Mouse (Mus musculus): ENCODE data around the gene Nop2. TPM values are rescaled to one million over a fixed set of nuclear protein-coding genes. Genes with fewer than 3 reads are reported as not detected.

Nop2 gene
- 16.6 TPM for polyA plus RNA-seq (2014; fragmentation: Illumina TruSeq; extraction: RNeasy Lipid Tissue Mini Kit (QIAGEN cat#74804); ENCODE audit: low read depth, low replicate concordance)

DNA sequence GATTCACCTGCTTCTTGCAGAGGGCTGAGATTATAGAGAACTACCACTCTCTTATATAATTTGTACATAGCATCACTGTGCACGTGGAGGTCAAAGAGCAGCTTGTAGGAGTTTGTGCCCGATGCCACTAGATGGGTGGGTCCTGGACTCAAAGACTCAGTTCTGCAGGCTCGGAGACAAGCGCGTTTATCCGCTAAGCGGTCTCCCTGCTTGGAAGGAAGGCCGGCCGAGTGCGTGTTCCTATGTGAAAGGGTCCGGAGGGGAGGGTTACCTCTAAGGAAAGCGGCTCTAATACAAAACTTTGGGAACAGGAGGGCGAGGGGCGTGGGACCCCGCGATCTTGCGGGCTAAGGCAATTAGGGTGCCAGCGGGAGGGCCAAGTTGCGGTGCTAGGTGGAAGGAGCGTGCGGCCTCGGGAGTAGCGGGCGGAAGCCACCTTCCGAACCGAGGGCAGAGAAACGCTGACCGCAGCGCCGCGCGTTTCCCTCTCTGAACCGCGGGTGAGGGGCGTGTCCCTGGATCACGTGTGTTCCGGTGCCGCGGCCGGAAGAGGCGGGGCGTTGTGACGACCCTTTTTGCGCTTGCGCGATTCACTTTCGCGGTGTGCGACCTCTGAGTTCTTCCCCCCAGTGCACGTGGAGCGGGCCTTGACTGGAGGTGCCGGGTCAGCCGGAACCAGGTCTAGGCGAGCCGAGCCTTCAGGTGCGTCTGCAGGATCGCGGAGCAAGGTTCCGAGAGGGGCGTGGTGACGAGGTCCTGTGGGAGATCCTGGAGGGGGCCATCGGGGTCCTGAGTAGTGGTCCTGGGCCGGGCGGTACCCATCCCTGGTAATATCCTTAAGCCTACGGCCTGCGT is at the start of gene Nop2:
Nop2 (plus strand) TSS at position 608 of the 855 bp plus-strand sequence.

DNA sequence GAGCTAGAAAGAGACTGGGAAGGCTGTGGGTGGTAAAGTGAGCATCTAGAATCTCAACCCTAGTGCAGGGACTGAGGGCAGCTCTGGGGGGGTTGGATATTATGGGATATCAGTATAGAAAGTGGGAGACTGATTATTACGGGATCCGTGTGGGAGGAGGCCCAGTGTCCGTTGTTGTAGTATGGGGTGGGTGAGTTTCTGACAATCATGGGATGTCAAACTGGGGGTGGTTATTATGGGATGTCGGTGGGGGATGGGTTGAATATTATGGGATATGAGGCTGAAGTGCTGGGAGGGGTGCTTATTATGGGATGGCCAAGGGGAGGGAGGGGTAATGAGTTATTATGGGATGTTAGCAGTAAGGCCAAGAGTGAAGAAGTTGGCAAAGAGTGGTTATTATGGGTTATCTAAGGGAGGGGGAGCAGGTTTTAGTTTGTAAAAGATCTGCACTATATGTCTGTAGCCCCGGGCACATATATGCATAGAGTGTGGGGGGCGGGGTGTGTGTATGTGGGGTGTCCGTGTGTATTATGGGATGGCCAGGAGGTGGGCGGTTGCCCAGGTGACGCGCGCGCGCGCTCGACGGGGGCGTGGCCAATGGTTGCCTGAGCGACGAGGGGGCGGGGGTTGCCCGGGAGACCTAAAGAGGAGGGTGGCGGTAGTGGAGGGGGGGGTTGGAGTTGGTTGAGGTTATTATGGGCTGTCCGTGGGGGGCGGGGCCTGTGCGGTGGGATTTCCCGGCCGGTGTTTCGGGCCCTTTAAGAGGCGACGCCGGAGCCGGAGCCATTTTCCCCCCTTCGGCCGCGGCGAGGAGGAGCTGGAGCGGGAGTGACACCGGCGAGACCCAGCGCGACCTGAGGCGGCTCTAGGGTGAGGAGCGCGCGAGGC is 36.1 kb upstream of the Nop2 start, which contains the start of gene Chd4:
Chd4 (plus strand) TSS at position 591 of the 888 bp plus-strand sequence.

DNA sequence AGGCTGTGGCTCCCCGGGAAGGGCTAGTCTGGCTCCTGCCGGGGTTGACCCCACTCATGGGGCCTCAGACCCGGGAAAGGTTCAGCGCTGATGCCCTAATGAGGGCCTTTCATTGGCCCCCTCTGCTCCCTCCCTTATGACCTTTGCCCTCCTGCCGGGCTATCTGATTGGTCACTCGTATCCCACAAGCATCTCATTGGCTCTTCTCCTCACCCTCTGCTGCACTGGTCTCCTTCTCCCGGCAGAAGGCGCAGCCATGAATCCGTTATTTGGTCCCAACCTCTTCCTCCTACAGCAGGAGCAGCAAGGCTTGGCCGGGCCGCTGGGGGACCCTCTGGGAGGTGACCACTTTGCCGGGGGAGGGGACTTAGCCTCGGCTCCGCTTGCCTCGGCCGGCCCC is 13.3 kb downstream of the Nop2 start, which contains the start of gene Iffo1:
Iffo1 (plus strand) TSS at position 241 of the 400 bp plus-strand sequence.

DNA sequence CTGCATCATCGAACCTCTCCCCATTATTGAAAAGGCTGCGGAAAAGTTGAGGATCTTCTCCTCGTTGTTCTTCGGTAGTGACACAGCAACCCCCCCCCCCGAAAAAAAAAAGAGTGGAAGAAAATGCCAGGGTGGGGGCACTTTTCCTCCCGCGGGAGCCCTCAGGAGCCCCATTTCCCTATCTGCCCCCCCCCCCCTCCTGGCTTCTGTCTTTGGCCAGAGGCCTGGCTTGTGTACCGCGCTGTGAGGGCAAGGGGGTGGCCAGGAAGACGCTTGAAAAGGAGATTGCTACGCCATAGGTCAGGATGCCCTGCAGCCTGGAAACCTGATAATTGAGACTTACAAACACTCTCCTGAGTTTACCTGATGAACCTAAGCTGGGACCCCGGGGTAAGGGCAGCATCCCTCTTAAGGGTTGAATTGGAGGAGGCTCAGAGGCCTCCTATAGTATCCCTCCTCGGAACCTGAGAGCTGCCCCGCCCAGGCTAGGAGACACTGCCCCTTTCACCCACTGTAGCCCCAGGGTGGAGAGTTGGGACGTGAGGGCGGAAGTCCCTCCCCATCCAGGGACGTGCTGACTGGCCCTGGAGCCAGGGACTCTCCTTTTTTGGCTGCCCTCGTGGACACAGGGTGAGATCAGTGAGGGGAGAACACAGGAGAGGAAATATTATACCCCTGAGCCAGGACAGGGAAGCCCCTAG is 34.5 kb downstream of the Nop2 start, which contains the start of gene Gapdh:
Gapdh (minus strand) TSS at position 417 of the 701 bp plus-strand sequence.

DNA sequence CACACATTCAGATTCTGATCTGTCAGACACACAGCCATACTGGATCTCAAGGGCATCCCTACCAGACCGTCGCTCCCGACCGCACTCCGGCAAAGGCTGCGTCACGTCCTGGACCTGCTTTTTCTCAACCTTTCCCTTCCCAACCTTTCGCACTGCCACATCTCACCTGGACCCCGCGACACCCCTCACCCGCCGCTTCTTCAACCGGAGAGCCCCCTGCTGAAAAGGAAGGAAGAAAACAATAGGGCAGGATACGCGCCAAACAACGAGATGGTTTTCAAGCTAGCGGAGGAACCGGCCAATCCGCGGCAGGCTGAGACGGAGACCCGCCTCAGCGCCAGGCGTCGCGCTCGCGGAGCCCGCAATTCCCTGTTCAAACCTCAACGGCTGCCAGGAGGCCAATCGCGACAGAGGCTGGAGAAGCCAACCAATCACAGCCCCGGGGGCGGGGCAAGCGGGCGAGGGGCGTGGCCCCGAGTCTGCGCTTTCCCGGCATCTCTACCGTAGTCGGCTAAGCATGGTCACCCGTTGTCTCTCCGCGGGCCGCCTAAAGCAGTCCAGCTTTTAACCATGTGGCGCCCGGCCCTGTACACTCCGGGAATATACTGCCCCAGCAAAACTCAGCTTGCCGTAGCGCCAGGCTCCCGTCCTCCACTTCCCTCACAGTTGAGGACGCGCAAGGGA is 59.8 kb downstream of the Nop2 start, which contains the start of the genes Ncapd2 and Mrpl51:
Ncapd2 (minus strand) TSS at position 370 of the 684 bp plus-strand sequence.
Mrpl51 (plus strand) TSS at position 470 of the 684 bp plus-strand sequence.

Other genes with a start within 250 kb of the Nop2 start
- gene Cd4, start 243.7 kb upstream of the Nop2 start, polyA plus RNA-seq (2014; fragmentation: Illumina TruSeq; extraction: RNeasy Lipid Tissue Mini Kit (QIAGEN cat#74804); ENCODE audit: low read depth, low replicate concordance): 0.42 TPM
- gene Lag3, start 220.2 kb upstream of the Nop2 start, polyA plus RNA-seq (2014; fragmentation: Illumina TruSeq; extraction: RNeasy Lipid Tissue Mini Kit (QIAGEN cat#74804); ENCODE audit: low read depth, low replicate concordance): 1.6 TPM
- 217 TPM for gene Ptms, start 211.8 kb upstream of the Nop2 start, polyA plus RNA-seq (2014; fragmentation: Illumina TruSeq; extraction: RNeasy Lipid Tissue Mini Kit (QIAGEN cat#74804); ENCODE audit: low read depth, low replicate concordance)
- gene Mlf2, start 200.5 kb upstream of the Nop2 start, polyA plus RNA-seq (2014; fragmentation: Illumina TruSeq; extraction: RNeasy Lipid Tissue Mini Kit (QIAGEN cat#74804); ENCODE audit: low read depth, low replicate concordance): 190 TPM
- gene Cops7a, start 166.4 kb upstream of the Nop2 start, polyA plus RNA-seq (2014; fragmentation: Illumina TruSeq; extraction: RNeasy Lipid Tissue Mini Kit (QIAGEN cat#74804); ENCODE audit: low read depth, low replicate concordance): 103 TPM
- 0.86 TPM for gene Pianp, start 135.2 kb upstream of the Nop2 start, polyA plus RNA-seq (2014; fragmentation: Illumina TruSeq; extraction: RNeasy Lipid Tissue Mini Kit (QIAGEN cat#74804); ENCODE audit: low read depth, low replicate concordance)
- 26.3 TPM for gene Zfp384, start 122.8 kb upstream of the Nop2 start, polyA plus RNA-seq (2014; fragmentation: Illumina TruSeq; extraction: RNeasy Lipid Tissue Mini Kit (QIAGEN cat#74804); ENCODE audit: low read depth, low replicate concordance)
- 36.6 TPM for gene Ing4, start 92.1 kb upstream of the Nop2 start, polyA plus RNA-seq (2014; fragmentation: Illumina TruSeq; extraction: RNeasy Lipid Tissue Mini Kit (QIAGEN cat#74804); ENCODE audit: low read depth, low replicate concordance)
- gene Acrbp, start 82.2 kb upstream of the Nop2 start, polyA plus RNA-seq (2014; fragmentation: Illumina TruSeq; extraction: RNeasy Lipid Tissue Mini Kit (QIAGEN cat#74804); ENCODE audit: low read depth, low replicate concordance): 9.2 TPM
- gene Lpar5, start 64.0 kb upstream of the Nop2 start, polyA plus RNA-seq (2014; fragmentation: Illumina TruSeq; extraction: RNeasy Lipid Tissue Mini Kit (QIAGEN cat#74804); ENCODE audit: low read depth, low replicate concordance): not detected
- 86.4 TPM for gene Chd4, start 35.9 kb upstream of the Nop2 start, polyA plus RNA-seq (2014; fragmentation: Illumina TruSeq; extraction: RNeasy Lipid Tissue Mini Kit (QIAGEN cat#74804); ENCODE audit: low read depth, low replicate concordance)
- gene Iffo1, start 13.3 kb downstream of the Nop2 start, polyA plus RNA-seq (2014; fragmentation: Illumina TruSeq; extraction: RNeasy Lipid Tissue Mini Kit (QIAGEN cat#74804); ENCODE audit: low read depth, low replicate concordance): 14.3 TPM
- 4,016 TPM for gene Gapdh, start 34.6 kb downstream of the Nop2 start, polyA plus RNA-seq (2014; fragmentation: Illumina TruSeq; extraction: RNeasy Lipid Tissue Mini Kit (QIAGEN cat#74804); ENCODE audit: low read depth, low replicate concordance)
- gene Ncapd2, start 59.8 kb downstream of the Nop2 start, polyA plus RNA-seq (2014; fragmentation: Illumina TruSeq; extraction: RNeasy Lipid Tissue Mini Kit (QIAGEN cat#74804); ENCODE audit: low read depth, low replicate concordance): 18.6 TPM
- 266 TPM for gene Mrpl51, start 59.9 kb downstream of the Nop2 start, polyA plus RNA-seq (2014; fragmentation: Illumina TruSeq; extraction: RNeasy Lipid Tissue Mini Kit (QIAGEN cat#74804); ENCODE audit: low read depth, low replicate concordance)
- gene Vamp1, start 83.6 kb downstream of the Nop2 start, polyA plus RNA-seq (2014; fragmentation: Illumina TruSeq; extraction: RNeasy Lipid Tissue Mini Kit (QIAGEN cat#74804); ENCODE audit: low read depth, low replicate concordance): 10.0 TPM
- 6.8 TPM for gene Tapbpl, start 100.0 kb downstream of the Nop2 start, polyA plus RNA-seq (2014; fragmentation: Illumina TruSeq; extraction: RNeasy Lipid Tissue Mini Kit (QIAGEN cat#74804); ENCODE audit: low read depth, low replicate concordance)
- gene Cd27, start 105.1 kb downstream of the Nop2 start, polyA plus RNA-seq (2014; fragmentation: Illumina TruSeq; extraction: RNeasy Lipid Tissue Mini Kit (QIAGEN cat#74804); ENCODE audit: low read depth, low replicate concordance): not detected
- gene Tuba3a, start 154.1 kb downstream of the Nop2 start, polyA plus RNA-seq (2014; fragmentation: Illumina TruSeq; extraction: RNeasy Lipid Tissue Mini Kit (QIAGEN cat#74804); ENCODE audit: low read depth, low replicate concordance): not detected
- 31.2 TPM for gene Ltbr, start 182.0 kb downstream of the Nop2 start, polyA plus RNA-seq (2014; fragmentation: Illumina TruSeq; extraction: RNeasy Lipid Tissue Mini Kit (QIAGEN cat#74804); ENCODE audit: low read depth, low replicate concordance)
- 0.37 TPM for gene Scnn1a, start 188.8 kb downstream of the Nop2 start, polyA plus RNA-seq (2014; fragmentation: Illumina TruSeq; extraction: RNeasy Lipid Tissue Mini Kit (QIAGEN cat#74804); ENCODE audit: low read depth, low replicate concordance)
- 39.9 TPM for gene Tnfrsf1a, start 217.5 kb downstream of the Nop2 start, polyA plus RNA-seq (2014; fragmentation: Illumina TruSeq; extraction: RNeasy Lipid Tissue Mini Kit (QIAGEN cat#74804); ENCODE audit: low read depth, low replicate concordance)
- not detected for gene Plekhg6, start 248.9 kb downstream of the Nop2 start, polyA plus RNA-seq (2014; fragmentation: Illumina TruSeq; extraction: RNeasy Lipid Tissue Mini Kit (QIAGEN cat#74804); ENCODE audit: low read depth, low replicate concordance)